Mouse (Mus musculus) frontal cortex, postnatal 10 days (tissue): ENCODE data around the gene Zfp235.

Experiments used
- DNase-seq, 2 experiments: peaks; one replicate each; pipeline ENCODE4 v3.0.0; 2022; ENCODE audit warnings: low spot score in 2 of 2, mixed read lengths in 1 of 2

The Zfp235 gene

DNA sequence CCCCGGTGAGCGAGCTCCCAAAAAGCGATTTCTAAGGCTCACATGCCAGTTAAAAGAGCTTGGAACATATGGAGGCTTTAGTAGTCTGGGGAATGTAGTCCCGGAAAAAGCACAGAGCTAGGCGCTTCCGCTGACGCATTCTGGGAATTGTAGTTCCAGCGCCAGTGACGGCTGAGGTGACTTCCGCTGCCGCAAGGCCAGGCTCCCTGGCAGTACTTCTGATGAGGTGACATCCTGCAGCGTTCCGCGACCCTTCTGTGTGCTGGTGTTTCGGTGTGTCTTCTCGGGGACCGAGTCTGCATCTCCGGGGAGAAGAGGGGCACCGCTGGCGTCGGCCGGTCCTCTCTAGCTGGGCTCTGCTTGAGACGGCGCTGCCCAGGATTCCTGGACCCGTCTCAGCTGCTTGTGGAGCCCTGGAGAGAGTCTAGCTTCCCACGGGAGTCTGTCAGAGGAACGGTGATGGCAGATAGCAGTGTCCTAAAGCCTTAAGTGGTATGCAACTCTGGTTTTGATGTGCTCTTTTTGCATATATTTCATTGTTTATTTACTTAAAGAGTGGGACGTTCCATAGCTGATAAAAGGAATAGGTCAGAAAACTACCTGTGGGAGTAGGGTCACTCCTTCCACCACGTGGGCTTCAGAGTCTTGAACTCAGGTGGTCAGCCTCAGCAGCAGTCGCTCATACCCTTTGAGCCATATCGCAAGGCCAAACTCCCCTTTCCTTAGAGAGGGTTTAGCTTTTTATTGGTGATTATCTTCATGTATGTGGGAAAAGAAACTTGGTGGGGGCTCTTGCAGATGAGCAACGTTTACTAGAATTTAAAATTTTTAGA lies at the start of gene Zfp235:
Zfp235 (plus strand) TSS at position 174 of the 833 bp plus-strand sequence.
- peak; percentile 83 to 87 for DNase-seq

GRCm38 (mm10) chr7:24086871-24087270 lies 47.1 kb upstream of the Zfp235 start:
- DNase-seq: no peak

DNA sequence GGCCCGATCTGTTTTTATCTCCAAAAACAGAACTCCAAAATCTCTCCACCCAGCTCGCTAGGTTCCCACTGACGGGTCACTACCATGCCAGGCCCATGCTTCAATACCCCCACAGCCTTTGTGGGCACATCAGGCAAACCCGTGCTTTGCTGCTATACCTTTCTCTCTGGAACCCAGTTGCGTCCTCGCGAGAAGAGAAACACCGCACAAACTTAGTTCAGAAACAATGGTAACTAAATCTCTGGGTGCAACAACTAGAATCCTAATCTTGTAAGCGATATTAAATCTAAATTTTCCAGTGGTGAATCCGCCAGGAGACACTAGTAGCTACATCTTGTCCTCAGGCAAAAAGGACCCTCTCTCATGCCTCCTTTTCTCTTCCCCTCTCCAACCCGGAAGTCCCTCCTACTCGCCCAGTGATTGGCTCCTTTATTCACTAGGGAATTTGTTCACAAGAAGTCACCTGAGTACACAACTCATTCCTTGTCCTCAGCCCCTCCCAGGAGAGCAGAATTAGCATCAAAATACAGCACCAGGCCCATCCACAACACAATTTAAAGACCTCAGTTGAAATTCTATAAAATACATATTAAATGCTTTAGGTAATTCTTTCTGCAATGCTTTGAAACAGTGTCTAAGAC lies 46.4 kb upstream of the Zfp235 start:
- no peak for DNase-seq

GRCm38 (mm10) chr7:24104403-24104802 lies 29.6 kb upstream of the Zfp235 start:
- no peak for DNase-seq

GRCm38 (mm10) chr7:24105144-24105703 lies 28.7 kb upstream of the Zfp235 start:
- no peak for DNase-seq

DNA sequence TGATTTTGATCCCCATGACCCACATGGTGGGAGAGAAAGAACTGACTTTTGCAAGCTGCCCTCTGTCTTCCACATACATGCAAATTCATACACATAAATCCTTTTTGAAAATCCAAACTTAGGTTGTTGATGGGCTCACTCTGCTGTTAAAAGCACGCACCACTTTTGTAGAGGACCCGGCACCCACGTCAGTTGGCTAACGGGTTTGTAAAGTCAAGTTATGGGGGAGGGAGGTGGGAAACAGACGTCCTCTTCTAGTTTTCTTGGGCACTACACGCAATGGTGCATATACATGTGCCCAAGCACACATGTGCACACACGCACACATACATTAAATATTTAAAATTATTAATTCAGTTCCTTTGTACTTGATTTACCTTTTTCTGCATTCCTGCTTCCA lies 23.1 kb upstream of the Zfp235 start:
- no peak for DNase-seq

DNA sequence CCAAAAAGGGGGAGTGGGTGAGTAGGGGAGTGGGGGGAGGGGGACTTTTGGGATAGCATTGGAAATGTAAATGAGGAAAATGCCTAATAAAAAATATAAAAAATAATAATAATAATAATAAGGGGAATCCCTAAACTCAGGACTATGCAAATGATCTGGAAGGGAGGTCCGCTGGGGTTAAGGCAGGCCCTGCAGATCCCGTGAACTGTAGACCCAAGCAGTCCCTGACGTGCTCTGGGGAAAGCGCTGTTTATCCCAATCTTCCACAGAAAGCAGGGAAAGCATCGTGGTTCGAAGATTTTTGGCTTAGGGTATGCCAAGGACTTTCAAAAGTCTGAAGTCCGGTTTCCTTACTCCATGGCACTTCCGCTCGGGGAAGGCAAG lies 22.2 kb upstream of the Zfp235 start:
- DNase-seq: no peak

GRCm38 (mm10) chr7:24112156-24112856 lies 21.7 kb upstream of the Zfp235 start, which contains the start of gene Zfp112:
Gene Zfp112, plus strand, starts transcription at chr7:24112314.
- DNase-seq: peak; percentile 72 to 81

- DNase-seq: peak in 1 of 2 experiments; percentile 34
Observed at GRCm38 (mm10) chr7:24113001-24113400, 21.0 kb upstream of the Zfp235 start.

- no peak for DNase-seq
Observed at GRCm38 (mm10) chr7:24116655-24117054, 17.3 kb upstream of the Zfp235 start.

- no peak for DNase-seq
Observed at GRCm38 (mm10) chr7:24133425-24133995, 459 bp upstream of the Zfp235 start.

DNA sequence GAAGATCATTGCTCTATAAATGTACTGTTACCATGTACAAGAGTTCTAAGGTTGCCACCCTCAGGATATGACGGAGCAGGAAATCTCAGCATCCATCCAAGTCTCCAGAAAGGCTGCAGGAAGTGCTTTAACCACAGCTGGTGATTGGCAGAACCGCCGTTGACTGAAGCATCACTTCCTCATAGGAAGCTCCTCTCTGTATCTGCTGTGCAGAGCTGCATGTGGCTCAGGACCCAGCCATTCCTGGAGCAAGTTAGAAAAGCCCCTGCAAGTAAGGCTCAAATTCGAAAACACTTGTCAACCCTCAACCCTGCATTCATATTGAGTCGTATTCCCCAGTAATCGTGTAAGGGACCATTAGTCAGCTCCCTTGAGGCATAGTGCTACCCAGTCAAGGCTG lies 8.6 kb downstream of the Zfp235 start:
- no peak for DNase-seq

GRCm38 (mm10) chr7:24153272-24153671 lies 19.3 kb downstream of the Zfp235 start:
- DNase-seq: no peak

DNA sequence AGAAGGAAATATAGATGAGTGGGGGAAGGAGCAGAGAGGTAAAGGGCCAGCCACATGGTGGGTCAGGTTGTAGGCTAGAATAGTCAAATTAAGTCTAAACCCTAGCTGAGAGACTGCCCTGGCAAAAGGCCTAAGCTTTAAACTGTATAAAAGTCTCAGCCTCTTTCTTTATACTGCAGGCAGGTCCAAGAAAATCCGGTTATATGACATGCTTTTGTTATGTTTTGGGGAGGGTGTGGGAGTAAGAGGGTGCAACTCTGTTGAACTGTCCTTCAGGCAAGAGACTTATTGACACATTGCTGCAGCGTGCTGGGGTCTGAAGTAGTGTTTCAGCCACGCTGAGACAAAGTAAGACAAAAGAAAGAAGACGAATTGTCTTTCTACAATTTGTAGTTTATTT lies 38.2 kb downstream of the Zfp235 start:
- no peak for DNase-seq

DNA sequence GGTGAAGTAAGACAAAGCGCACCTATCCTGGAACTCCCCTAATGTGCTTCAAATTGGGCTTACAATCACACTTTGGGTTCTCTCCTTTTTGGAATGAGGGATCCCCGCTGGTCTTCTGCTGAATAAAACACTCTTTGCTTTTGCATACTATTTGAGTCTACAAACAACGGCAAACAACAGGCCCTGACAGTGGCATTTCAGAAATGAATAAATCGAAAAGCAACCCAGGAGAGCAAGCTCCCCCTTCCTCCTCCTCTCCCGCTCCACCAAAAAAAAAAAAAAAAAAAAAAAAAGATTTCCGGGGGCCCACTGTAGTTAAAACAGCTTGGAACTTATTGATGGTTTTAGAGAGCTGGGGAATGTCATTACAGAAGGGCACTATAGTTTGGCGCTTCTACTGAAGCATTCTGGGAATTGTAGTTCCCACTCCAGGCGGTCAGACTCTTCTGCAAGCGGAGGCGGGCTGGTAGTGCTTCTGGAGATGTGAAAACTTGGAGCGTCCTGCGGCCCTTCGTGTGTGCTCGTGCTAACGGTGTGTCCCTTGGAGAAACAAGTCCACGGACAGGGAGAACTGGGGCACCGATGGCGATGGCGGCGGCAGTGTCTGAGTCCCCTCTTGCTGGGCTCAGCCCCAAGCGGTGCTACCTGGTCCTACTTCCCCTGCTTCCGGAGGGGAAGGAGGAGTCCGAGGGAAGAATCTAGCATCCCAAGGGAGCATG lies 40.8 kb downstream of the Zfp235 start, which contains the start of gene Zfp114:
Zfp114 (plus strand) TSS at position 443 of the 719 bp plus-strand sequence.
- peak; percentile 68 to 79 for DNase-seq

- no peak for DNase-seq
Observed at GRCm38 (mm10) chr7:24175337-24175711, 41.4 kb downstream of the Zfp235 start.

DNA sequence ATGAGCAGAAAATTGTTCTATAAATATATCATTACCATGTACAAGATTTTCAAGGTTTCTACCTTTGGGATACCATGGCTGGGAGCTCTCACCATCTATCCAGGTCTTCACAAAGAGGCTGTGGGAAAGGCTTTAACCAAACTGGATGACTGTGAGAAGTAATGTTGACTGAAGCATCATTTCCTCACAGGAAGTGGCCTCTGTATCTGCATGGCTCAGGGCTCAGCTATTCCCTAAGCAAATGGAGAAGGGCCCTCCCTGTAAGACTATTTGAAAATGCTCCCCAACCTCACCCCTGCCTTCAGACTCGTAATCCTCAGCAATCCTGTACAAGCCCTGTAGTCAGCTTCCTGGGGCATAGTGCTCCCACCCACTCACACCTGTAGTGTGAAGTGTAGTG lies 53.6 kb downstream of the Zfp235 start:
- no peak for DNase-seq

DNA sequence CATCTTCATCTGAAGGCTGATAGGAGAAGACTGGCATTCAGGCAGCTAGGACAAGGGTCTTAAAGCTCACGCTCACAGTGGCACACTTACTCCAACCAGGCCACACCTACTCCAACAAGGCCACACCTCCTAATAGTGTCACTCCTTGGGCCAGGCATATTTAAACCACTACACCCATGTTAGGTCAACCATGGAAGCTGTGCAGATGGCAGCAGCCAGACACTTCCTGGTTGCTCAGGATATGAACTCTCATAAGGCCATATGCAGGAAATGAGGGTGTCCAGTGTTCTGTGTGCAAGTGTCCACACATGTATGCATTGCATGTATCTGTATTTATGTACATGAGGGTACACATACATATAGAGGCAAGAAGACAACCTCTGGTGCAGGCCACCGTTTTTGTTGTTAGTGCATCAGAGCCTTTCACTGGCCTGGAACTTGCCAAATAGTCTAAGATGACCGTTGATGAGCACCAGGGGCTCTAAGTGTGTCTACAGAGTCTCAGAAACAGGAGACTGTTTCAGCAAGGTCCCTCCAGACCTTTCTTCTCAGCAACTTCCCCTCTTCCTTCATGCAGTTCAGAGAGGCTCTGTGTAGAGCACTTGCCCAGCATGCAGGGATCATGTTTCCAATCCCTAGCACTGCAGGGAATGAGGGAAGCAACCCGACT lies 55.1 kb downstream of the Zfp235 start:
- DNase-seq: no peak

DNA sequence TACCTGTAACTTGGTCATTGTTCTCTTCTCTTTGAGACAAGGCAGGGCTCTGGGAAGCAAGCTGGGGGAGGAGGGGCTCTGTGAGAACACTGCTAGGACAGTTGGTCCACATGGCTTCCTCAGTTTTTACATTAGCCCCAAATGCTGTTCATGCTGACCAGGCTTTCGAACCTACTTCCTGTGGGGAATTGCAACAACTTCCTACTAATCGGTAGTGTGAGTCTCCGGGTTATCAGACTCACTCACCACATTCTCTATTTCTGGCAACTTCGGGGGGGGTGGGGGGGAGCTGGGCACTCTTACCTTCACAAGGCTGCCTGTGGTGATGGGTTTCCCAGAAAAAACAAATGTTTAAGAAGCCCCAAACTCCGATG lies 55.6 kb downstream of the Zfp235 start:
- DNase-seq: no peak

DNA sequence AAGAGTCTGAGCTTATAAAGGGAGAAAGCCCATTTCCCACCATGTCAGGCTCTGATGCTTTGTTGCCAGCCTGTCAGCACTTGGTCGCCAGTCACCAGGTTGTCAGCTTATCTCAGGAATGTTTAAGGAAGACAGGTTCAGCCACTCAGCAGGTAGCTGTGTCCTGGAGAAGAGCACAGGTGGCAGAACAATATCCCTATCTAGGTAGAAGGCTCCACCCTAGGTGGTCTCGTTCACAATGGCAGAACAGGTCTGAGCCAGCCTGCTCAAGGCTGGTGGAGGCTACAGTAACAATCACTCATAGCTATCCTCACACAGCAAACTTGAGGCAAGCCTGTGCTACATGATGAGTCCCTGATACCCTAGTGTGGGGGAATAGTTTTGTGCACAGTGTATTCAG lies 57.4 kb downstream of the Zfp235 start:
- no peak for DNase-seq
